Mouse (Mus musculus): ENCODE measurements around the gene Chaf1b. TPM values are rescaled to one million over a fixed set of nuclear protein-coding genes. Genes with fewer than 3 reads are reported as not detected.

The Chaf1b gene
- polyA plus RNA-seq, 1 experiment: 3.2 TPM

DNA sequence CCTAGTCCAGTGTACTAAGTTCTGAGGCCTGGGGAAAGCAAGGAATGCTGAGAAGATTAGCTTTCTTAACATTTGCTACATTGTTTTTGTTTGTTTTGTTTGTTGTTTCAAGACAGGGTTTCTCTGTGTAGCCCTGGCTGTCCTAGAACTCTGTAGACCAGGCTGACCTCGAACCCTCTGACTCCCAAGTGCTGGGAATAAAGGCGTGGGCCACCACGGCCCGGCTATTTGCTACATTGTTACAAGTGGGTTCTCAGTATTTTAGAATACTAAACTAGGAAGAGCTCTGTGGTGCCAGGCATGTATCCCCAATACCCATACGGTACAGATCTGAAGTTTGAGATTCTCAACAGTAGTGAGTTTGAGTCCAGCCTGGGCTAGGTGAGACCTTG lies 1.0 kb downstream of the Chaf1b start:
- 55% methylated on average over 5 of the region's 5 CpGs for WGBS
- H3K4me3 ChIP-seq (replicated peaks; ENCODE audit: extremely low read depth, low read depth, low read length): no peak overlapping the region
- no peaks in the 10 kb centered on the region; the same call in 1 of the 2 replicates for H3K4me1 ChIP-seq (ENCODE audit: control insufficient read depth, insufficient read depth, low read length)
- DNase-seq: no peak
- TF ChIP-seq POLR2A (IDR thresholded peaks at IDR 0.05; ENCODE audit: borderline replicate concordance, extremely low read depth, low read depth, low read length) (no peak), CTCF (IDR thresholded peaks at IDR 0.05; ENCODE audit: insufficient read depth, low read length) (no peak)

DNA sequence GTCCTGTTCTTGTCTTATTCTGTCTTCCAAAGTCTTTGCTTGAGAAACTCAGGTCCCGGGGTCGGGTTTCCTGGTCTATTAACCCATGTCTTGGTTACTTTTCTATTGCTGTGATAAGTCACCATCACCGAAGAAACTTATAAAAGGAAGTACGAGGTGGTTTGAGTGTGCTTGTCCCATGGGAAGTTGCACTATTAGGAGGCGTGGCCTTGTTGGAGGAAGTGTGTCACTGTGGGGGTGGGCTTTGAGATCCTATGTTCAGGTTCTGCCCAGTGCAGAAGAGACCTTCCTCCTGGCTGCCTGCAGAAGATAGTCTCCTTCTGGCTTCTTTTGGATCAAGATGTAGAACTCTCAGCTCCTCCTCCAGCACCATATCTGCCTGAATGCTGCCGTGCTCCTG lies 4.8 kb downstream of the Chaf1b start:
- no peak for TF ChIP-seq POLR2A (IDR thresholded peaks at IDR 0.05; ENCODE audit: borderline replicate concordance, extremely low read depth, low read depth, low read length)
- TF ChIP-seq CTCF (IDR thresholded peaks at IDR 0.05; ENCODE audit: insufficient read depth, low read length): no peak
- H3K4me3 ChIP-seq (replicated peaks; ENCODE audit: extremely low read depth, low read depth, low read length): no peak overlapping the region
- WGBS: 84% methylated on average over 6 of the region's 6 CpGs
- no peak for DNase-seq
- H3K4me1 ChIP-seq (ENCODE audit: control insufficient read depth, insufficient read depth, low read length): no peaks in the 10 kb centered on the region

DNA sequence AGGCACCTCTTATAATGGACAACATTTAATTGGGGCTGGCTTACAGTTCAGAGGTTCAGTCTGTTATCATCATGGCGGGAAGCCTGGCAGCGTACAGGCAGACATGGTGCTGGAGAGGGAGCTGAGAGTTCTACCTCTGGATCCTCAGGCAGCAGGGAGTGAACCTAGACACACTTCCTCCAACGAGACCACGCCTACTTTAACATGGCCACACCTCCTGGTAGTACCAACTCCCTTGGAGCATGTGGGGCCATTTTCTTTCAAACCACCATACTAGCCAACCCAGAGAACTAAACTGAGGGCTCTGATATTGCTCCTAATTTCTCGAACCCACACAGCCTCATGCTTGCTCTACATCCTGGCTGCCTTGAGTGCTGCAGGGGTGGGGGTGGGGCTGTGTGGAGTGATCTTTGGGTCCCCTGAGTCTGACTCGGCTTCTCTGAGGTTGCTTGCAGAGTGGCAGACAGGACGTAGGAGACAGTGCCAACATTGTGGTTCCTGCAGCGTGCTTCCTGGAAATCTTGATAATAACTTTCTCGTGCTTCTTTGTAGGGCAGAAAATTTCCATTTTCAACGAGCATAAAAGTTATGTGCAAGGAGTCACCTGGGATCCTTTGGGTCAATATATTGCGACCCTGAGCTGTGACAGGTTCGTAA lies 7.4 kb downstream of the Chaf1b start:
- DNase-seq: no peak
- 74% methylated on average over 12 of the region's 12 CpGs for WGBS
- no peak overlapping the region for H3K4me3 ChIP-seq (replicated peaks; ENCODE audit: extremely low read depth, low read depth, low read length)
- no peak for TF ChIP-seq CTCF (IDR thresholded peaks at IDR 0.05; ENCODE audit: insufficient read depth, low read length)
- H3K4me1 ChIP-seq (ENCODE audit: control insufficient read depth, insufficient read depth, low read length): no peaks in the 10 kb centered on the region

DNA sequence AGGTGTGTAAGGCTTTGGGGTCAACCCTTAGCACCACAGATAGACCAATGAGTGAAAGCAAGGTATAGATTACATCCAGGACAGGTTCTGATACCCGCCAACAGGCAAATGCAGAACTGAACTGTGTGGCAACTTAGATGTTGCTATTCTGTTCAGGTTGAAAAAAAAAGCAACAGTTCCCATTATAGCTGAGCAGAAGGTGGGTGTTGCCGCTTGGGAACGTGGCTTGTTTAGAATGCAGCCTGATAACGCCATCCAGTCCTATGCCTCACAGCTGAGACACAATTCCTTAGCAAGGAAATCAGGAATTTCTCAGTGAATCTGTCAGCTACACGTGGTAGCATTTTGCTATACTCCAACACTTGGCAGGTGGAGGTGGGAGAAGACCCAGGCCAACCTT lies 9.6 kb downstream of the Chaf1b start:
- TF ChIP-seq POLR2A (IDR thresholded peaks at IDR 0.05; ENCODE audit: borderline replicate concordance, extremely low read depth, low read depth, low read length) (no peak), CTCF (IDR thresholded peaks at IDR 0.05; ENCODE audit: insufficient read depth, low read length) (no peak)

DNA sequence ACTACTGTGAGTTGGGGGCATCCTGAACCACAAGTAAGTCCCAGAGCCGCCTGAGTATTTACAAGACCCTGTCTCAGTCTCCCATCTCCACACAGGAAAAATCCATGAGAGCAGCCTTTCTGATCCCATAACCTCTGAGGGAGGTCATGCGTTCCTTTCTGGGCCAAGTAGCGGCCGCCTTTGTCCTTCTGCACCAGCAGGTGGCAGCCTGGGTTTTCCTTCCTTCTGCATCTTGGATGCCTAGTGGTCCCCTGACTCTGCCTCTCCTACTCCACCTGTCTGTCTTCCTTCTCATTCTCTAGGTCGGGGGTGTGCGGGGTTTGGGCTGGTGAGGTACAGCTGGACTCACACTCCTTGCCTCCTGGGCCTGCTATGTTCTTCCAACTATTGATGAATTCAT lies 19.3 kb downstream of the Chaf1b start:
- Histone ChIP-seq H3K4me3 (replicated peaks; ENCODE audit: extremely low read depth, low read depth, low read length) (no peak overlapping the region), H3K4me1 (ENCODE audit: control insufficient read depth, insufficient read depth, low read length) (no peaks in the 10 kb centered on the region)
- 84% methylated on average over 6 of the region's 6 CpGs for WGBS
- no peak for DNase-seq
- 0 out of 2 replicates have a peak, but pooled peaks have one; percentile 11 for TF ChIP-seq CTCF (IDR thresholded peaks at IDR 0.05; ENCODE audit: insufficient read depth, low read length)
- TF ChIP-seq POLR2A (IDR thresholded peaks at IDR 0.05; ENCODE audit: borderline replicate concordance, extremely low read depth, low read depth, low read length): no peak

More for the DNA sequence above, 9.6 kb downstream of the Chaf1b start:
- 91% methylated on average over 5 of the region's 5 CpGs for WGBS
- Histone ChIP-seq H3K4me3 (replicated peaks; ENCODE audit: extremely low read depth, low read depth, low read length) (no peak overlapping the region), H3K4me1 (ENCODE audit: control insufficient read depth, insufficient read depth, low read length) (no peaks in the 10 kb centered on the region)
- DNase-seq: no peak

DNA sequence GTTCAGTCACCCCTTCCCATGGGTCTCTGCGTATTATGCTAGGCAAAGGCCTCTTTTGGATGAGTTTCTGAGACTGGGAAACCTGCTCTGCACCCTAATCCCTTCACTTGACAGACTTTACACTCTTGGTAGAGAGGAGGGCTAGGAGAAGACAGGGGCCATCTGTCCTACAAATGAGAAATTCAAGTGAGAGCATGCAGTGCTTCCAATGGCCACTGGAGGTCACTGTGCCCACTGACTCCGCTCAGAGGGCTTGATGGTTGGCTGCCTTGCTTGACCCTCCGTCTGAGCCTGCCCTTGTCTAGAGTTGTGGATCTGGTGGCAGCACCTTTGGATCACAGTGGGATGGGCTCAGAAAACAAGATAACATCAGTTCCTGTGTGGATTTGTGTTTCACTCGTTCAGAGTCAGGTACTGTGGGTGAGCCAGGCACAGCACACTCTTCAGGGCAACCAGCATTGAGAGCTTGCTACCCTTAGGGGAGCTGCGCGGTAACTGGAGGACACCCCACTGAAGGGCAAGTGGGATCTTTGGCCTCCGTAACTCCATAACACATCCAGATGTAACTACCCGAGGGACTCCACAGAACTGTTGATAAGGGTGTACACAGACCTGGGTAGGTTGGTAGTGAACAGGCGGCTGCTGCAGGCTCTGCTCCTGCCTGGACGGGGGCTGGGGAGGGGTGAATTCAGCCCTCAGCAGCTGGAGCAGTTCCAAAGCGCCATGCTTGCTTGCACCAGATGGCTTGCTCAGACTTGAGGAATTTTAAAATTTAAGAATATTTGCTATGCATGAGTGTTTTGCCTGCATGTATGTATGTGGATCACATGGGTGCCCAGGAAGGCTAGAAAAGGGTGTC lies 22.7 kb downstream of the Chaf1b start:
- TF ChIP-seq CTCF (IDR thresholded peaks at IDR 0.05; ENCODE audit: insufficient read depth, low read length) (peak; percentile 97), POLR2A (IDR thresholded peaks at IDR 0.05; ENCODE audit: borderline replicate concordance, extremely low read depth, low read depth, low read length) (no peak)
- no peak overlapping the region for H3K4me3 ChIP-seq (replicated peaks; ENCODE audit: extremely low read depth, low read depth, low read length)
- WGBS: 64% methylated on average over 11 of the region's 11 CpGs
- DNase-seq: peak; percentile 62
- H3K4me1 ChIP-seq (ENCODE audit: control insufficient read depth, insufficient read depth, low read length): no peaks in the 10 kb centered on the region

DNA sequence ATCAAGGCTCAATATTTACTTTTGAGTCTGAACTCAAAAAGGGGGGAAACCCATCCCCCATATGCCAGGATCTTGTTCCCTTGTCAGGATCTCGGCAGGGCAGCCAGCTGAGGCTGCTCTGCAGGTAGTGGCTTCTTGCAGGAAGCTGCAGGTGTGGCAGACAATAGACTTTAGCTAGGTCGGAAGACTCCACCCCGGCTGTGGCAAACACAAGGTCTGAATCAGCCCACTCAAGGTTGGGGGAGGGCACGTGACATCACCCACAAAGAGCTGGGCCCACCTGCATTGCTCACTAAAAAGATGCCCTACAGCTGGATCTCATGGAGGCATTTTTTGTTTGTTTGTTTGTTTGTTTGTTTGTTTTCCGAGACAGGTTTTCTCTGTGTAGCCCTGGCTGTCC lies 24.1 kb downstream of the Chaf1b start:
- no peak for DNase-seq
- 72% methylated on average over 5 of the region's 5 CpGs for WGBS

DNA sequence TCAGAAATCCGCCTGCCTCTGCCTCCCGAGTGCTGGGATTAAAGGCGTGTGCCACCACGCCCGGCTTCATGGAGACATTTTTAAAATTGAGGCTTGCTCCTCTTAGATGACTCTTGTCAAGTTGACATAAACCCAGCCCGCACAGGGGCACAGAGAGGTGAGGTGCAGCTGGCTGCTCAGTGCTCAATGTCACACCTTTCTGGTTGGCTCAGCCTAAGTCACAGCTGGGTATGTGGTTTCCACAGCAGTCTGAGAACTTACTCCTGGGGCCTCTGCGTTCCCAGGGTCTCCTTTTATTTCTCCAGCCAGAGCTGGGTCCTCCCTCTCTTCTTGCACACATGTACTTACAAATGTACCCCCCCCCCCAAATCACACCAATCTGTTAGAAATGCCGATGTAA lies 24.5 kb downstream of the Chaf1b start:
- TF ChIP-seq CTCF (IDR thresholded peaks at IDR 0.05; ENCODE audit: insufficient read depth, low read length): no peak
- TF ChIP-seq POLR2A (IDR thresholded peaks at IDR 0.05; ENCODE audit: borderline replicate concordance, extremely low read depth, low read depth, low read length): no peak
- no peak overlapping the region for H3K4me3 ChIP-seq (replicated peaks; ENCODE audit: extremely low read depth, low read depth, low read length)
- H3K4me1 ChIP-seq (ENCODE audit: control insufficient read depth, insufficient read depth, low read length): no peaks in the 10 kb centered on the region
- 89% methylated on average over 8 of the region's 8 CpGs for WGBS
- DNase-seq: no peak

More for the DNA sequence above, 24.1 kb downstream of the Chaf1b start:
- TF ChIP-seq CTCF (IDR thresholded peaks at IDR 0.05; ENCODE audit: insufficient read depth, low read length) (no peak), POLR2A (IDR thresholded peaks at IDR 0.05; ENCODE audit: borderline replicate concordance, extremely low read depth, low read depth, low read length) (no peak)
- Histone ChIP-seq H3K4me1 (ENCODE audit: control insufficient read depth, insufficient read depth, low read length) (no peaks in the 10 kb centered on the region), H3K4me3 (replicated peaks; ENCODE audit: extremely low read depth, low read depth, low read length) (no peak overlapping the region)

DNA sequence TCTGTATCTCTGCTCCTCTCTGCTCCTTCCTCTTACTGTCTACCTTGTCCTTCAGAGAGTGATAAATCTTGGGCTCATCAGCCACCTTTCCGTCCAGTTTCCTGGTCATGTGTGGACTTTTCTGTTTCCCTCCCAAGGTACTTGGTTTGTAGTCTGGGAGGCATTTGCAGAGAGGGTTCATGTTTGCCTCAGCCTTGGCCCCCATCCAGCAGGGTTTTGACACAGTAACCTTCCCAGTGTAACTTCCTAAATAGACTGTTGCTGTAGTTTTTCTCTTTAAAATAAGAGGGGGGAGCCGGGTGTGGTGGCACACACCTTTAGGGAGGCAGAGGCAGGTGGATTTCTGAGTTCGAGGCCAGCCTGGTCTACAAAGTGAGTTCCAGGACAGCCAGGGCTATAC lies 26.2 kb downstream of the Chaf1b start:
- Histone ChIP-seq H3K4me3 (replicated peaks; ENCODE audit: extremely low read depth, low read depth, low read length) (no peak overlapping the region), H3K4me1 (ENCODE audit: control insufficient read depth, insufficient read depth, low read length) (no peaks in the 10 kb centered on the region; the same call in 1 of the 2 replicates)
- 75% methylated on average over 3 of the region's 3 CpGs for WGBS
- no peak for DNase-seq
- TF ChIP-seq CTCF (IDR thresholded peaks at IDR 0.05; ENCODE audit: insufficient read depth, low read length) (no peak), POLR2A (IDR thresholded peaks at IDR 0.05; ENCODE audit: borderline replicate concordance, extremely low read depth, low read depth, low read length) (no peak)
